Mouse (Mus musculus) retina, postnatal 1 day (tissue): ENCODE measurements at regions not wholly inside any gene's neighbourhood (a gene's known extent, or its start where the extent isn't known, plus 50 kb on each side); places are given as distances from the start of the nearest gene placed in this dataset.
"Not testable (repeated sequence)": the region's sequence is repeated elsewhere in the genome, so short reads cannot be mapped to it uniquely, and the experiment has no call there.

Source experiments
- DNase-seq: peaks from one replicate; pipeline ENCODE4 v3.0.0-alpha.2; 2012

GRCm38 (mm10) chr13:113484159-113484762 lies 134.1 kb downstream of the Snx18 start:
- no peak for DNase-seq

- DNase-seq, result no peak
Observed at GRCm38 (mm10) chr13:113482911-113483310, 135.5 kb downstream of the Snx18 start.

- DNase-seq, result peak; percentile 67
Observed at GRCm38 (mm10) chr13:113477901-113478510, 140.4 kb downstream of the Snx18 start.

GRCm38 (mm10) chr13:113470822-113471557 lies 147.4 kb downstream of the Snx18 start:
- no peak for DNase-seq

GRCm38 (mm10) chr13:113464190-113465064 lies 153.9 kb downstream of the Snx18 start:
- DNase-seq, result peak; percentile 47

- DNase-seq, result peak; percentile 86
Observed at GRCm38 (mm10) chr13:113463420-113463819, 154.9 kb downstream of the Snx18 start.

- DNase-seq, result peak; percentile 70
Observed at GRCm38 (mm10) chr13:113454490-113455295, 161.7 kb downstream of the BC067074 start.

- DNase-seq, result no peak
Observed at GRCm38 (mm10) chr13:113448378-113448777, 155.4 kb downstream of the BC067074 start.

GRCm38 (mm10) chr13:113446226-113446625 lies 153.3 kb downstream of the BC067074 start:
- DNase-seq, result no peak

- not testable (repeated sequence) for DNase-seq
Observed at GRCm38 (mm10) chr13:113444481-113444880, 151.5 kb downstream of the BC067074 start.

- DNase-seq, result no peak
Observed at GRCm38 (mm10) chr13:113443078-113443477, 150.1 kb downstream of the BC067074 start.

- no peak for DNase-seq
Observed at GRCm38 (mm10) chr13:113442169-113442568, 149.2 kb downstream of the BC067074 start.

GRCm38 (mm10) chr13:113440137-113440536 lies 147.2 kb downstream of the BC067074 start:
- DNase-seq, result no peak

GRCm38 (mm10) chr13:113439516-113439915 lies 146.6 kb downstream of the BC067074 start:
- peak; percentile 72 for DNase-seq

GRCm38 (mm10) chr13:113438872-113439271 lies 145.9 kb downstream of the BC067074 start:
- no peak for DNase-seq

GRCm38 (mm10) chr13:113436288-113436687 lies 143.3 kb downstream of the BC067074 start:
- no peak for DNase-seq

GRCm38 (mm10) chr13:113435117-113435516 lies 142.2 kb downstream of the BC067074 start:
- DNase-seq, result no peak

GRCm38 (mm10) chr13:113433456-113433855 lies 140.5 kb downstream of the BC067074 start:
- DNase-seq, result no peak

- peak; percentile 49 for DNase-seq
Observed at GRCm38 (mm10) chr13:113429615-113430014, 136.7 kb downstream of the BC067074 start.
